Mouse (Mus musculus) kidney, postnatal 4 days (tissue): ENCODE measurements at regions not wholly inside any gene's neighbourhood (a gene's known extent, or its start where the extent isn't known, plus 50 kb on each side); places are given as distances from the start of the nearest gene placed in this dataset.

ENCODE experiments used
- DNase-seq, 2 experiments: peaks; one replicate each; pipeline ENCODE4 v3.0.0; 2021; ENCODE audit warnings: mixed read lengths in 2 of 2

DNA sequence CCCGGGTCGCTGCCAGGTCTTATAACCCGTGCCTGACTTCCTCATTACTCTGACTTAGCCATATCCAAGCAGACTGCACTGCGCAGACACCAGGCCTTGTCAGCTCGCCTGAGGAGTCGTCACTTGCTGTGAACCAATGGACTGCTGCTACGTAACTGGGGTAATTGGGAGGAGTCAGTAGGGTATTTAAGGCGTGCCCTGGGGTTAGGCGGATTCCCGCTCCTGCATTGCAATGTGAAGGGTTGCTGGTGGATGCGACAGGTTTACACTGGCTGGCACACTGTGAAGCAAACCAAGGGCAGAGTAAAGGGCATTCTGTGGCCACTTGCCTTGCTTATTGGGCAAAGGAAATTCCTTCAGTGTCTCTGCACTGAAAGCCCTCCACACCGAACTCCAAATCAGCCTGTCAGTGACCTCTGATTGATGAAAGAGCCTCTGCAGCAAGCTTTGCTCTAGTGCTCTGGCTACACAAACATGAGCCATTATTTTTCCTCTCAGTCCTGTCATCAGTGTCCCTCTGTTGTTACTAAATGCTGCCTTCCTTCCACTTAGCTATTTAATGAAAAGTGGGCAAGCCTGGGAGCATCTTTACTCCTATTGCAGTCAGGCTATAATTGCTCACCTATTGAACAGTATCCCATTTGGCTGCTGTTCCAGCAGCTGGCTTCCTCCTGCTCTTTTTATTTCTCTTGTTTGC is 51.7 kb downstream of the Cypt12 start:
- peak in 1 of 2 experiments; percentile 6 for DNase-seq
